Mouse (Mus musculus) kidney, adult 18-20 months (tissue): ENCODE data around the gene Olfr1427.
"Not testable (repeated sequence)": the region's sequence is repeated elsewhere in the genome, so short reads cannot be mapped to it uniquely, and the experiment has no call there.

Experiments
- DNase-seq: peaks from one replicate; pipeline ENCODE4 v3.0.0; 2021

Olfr1427 gene

GRCm38 (mm10) chr19:12103234-12103633 is at the start of gene Olfr1427:
Olfr1427 (minus strand) TSS chr19:12103334.
- no peak for DNase-seq

DNA sequence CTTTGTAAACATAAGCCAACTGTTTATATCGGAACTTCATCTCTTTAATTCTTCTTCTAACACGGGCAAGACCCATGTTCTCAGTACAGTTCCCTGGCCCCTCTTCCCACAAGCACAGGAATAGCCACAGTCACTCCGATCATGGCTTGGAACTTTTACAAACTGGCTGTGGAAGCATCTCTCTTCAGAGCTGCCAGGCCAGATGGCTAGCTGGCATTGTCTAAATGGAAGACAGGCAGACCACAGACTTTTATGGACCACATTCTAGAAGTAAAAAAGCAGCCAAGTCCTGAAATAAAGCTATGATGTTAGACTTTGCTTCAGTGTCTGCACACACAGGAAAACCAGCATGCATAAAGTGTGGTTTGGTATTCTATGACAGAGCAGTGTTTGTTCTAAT is 42.3 kb upstream of the Olfr1427 start:
- DNase-seq = no peak

- DNase-seq = no peak
Observed at GRCm38 (mm10) chr19:12143356-12143755, 40.2 kb upstream of the Olfr1427 start.

DNA sequence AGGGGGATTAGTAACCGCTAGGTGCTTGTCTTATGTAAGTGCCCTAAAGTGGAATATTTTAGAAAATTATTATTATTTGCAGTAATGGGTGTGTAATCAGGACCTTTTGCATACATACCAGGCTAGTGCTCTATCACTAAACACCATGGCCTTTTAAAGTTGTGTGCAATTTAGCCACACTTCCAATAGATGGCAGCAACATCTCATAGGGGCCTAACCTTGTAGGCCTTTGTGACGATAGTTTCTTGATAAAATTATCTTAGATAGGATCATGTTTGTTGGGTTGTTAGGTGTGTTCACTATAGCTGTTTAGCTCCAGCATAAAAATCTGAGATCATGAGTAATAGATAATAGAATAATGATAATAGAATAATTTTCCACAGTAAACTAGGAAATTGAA is 31.2 kb upstream of the Olfr1427 start:
- DNase-seq = no peak

GRCm38 (mm10) chr19:12123103-12123502 is 20.0 kb upstream of the Olfr1427 start, which contains the start of gene Olfr76:
Olfr76 (minus strand) TSS chr19:12123203.
- no peak for DNase-seq

DNA sequence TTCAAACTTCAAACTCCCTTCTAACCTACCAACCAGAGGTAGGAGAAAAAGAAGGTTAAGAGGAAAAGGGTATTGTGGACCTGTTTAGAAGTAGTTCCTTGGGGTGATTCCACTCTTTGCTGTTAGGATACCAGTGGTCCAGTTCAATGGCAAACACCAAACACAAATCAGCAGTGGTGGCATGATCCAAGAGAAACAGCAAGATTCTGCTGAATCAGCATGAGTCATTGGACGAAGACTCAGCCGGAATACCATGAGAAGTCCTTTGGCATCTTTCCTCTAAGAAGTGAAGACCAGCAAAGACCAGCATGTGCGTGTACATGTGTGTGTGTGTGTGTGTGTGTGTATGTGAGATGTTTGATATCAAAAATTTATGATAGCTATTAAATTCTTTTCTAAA is 13.3 kb upstream of the Olfr1427 start:
- no peak for DNase-seq

GRCm38 (mm10) chr19:12115797-12116196 is 12.7 kb upstream of the Olfr1427 start, which contains the start of gene Olfr1428:
Olfr1428 (minus strand) TSS chr19:12115897.
- DNase-seq = no peak

- no peak for DNase-seq
Observed at GRCm38 (mm10) chr19:12113807-12114206, 10.7 kb upstream of the Olfr1427 start.

DNA sequence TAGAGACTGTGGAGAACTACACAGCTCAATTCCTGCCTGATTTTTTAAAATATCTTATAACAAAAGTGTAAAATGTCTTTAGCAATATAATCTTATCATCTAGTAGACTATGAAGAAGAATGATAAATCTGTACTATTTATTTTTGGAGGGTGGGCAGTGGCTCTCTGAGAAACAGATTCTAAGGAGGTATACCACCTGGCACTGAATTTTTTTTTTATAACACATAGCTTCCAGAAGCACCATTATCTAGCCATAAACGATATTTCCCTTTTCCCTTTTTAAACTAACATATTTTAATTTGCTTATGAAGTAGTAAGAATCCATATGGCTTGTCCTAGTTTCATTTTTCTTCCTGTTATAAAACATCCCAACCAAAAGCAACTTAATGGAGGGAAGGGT is 1.4 kb upstream of the Olfr1427 start:
- no peak for DNase-seq

- no peak for DNase-seq
Observed at GRCm38 (mm10) chr19:12091913-12092312, 11.2 kb downstream of the Olfr1427 start, which contains the start of gene Olfr1426. Olfr1426 (minus strand) TSS chr19:12092013.

DNA sequence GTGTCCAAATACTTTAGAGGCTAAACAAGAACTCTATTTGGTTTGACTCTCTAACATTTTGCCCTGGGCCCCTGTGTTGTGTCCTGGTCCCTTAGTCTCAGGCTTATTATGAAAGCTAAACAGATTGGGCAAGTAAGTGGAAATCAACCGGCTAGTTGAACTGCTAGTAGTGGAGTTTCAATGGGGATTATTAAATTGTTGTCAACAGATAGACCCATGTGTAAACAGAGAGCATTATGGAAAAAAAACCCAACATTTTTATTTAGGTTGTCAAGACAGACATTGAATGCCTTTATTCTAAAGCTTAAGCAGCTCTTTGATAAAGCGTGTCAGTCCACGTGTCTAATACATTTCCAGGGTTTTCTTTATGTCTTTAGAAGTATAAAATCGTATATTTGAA is 25.5 kb downstream of the Olfr1427 start, which contains the start of gene Olfr1425:
Olfr1425 (minus strand) TSS at position 101 of the 400 bp plus-strand sequence.
- DNase-seq = not testable (repeated sequence)

- not testable (repeated sequence) for DNase-seq
Observed at GRCm38 (mm10) chr19:12069546-12069945, 33.6 kb downstream of the Olfr1427 start.

GRCm38 (mm10) chr19:12067806-12068205 is 35.3 kb downstream of the Olfr1427 start:
- not testable (repeated sequence) for DNase-seq

GRCm38 (mm10) chr19:12062582-12062981 is 40.6 kb downstream of the Olfr1427 start, which contains the start of gene Olfr1424:
Olfr1424 (minus strand) TSS chr19:12062682.
- DNase-seq = not testable (repeated sequence)
